Mouse (Mus musculus): ENCODE results near the gene Ppil1. TPM values are rescaled to one million over a fixed set of nuclear protein-coding genes. Genes with fewer than 3 reads are reported as not detected.
"Not testable (repeated sequence)": the region's sequence is repeated elsewhere in the genome, so short reads cannot be mapped to it uniquely, and the experiment has no call there.

Ppil1 gene
- polyA plus RNA-seq, 1 experiment from 2014 or later: 232 TPM

- Histone ChIP-seq H3K4me1 (peaks cover 22% of the 10 kb centered on the region), H3K36me3 (no peaks in the 10 kb centered on the region), H3K27me3 (ENCODE audit: low read depth, poor library complexity, severe bottlenecking) (no peaks in the 10 kb centered on the region), H3K9me3 (replicated peaks) (no peaks in the 10 kb centered on the region), H3K27ac (replicated peaks) (no peak overlapping the region), H3K4me3 (peak overlapping the region; percentile 93; the same call in 1 of the 2 replicates)
- DNase-seq (ENCODE audit: low spot score): no peak
- WGBS: 94% methylated on average over 9 of the region's 9 CpGs
These were observed 6.2 kb upstream of the Ppil1 start for GRCm38 (mm10) chr17:29270148-29270698.

- H3K9me3 ChIP-seq (replicated peaks): no peaks in the 10 kb centered on the region
- no peaks in the 10 kb centered on the region for H3K36me3 ChIP-seq
- peak overlapping the region; percentile 94 for H3K27ac ChIP-seq (replicated peaks)
- peak overlapping the region; percentile 93 for H3K4me3 ChIP-seq
- H3K4me1 ChIP-seq: peaks cover 27% of the 10 kb centered on the region
- no peaks in the 10 kb centered on the region for H3K27me3 ChIP-seq (ENCODE audit: low read depth, poor library complexity, severe bottlenecking)
- DNase-seq (ENCODE audit: low spot score): no peak
- 29% methylated on average over 10 of the region's 10 CpGs for WGBS
These were observed 5.3 kb upstream of the Ppil1 start for GRCm38 (mm10) chr17:29269349-29269706.

GRCm38 (mm10) chr17:29268682-29269348 lies 4.8 kb upstream of the Ppil1 start, which contains the start of gene BC004004:
TSS of gene BC004004 (plus strand) at chr17:29268788.
- peaks cover 31% of the 10 kb centered on the region for H3K4me1 ChIP-seq
- WGBS: under 1% methylated on average over 62 of the region's 63 CpGs
- H3K27ac ChIP-seq (replicated peaks): peak within 1 kb of the TSS; percentile 94
- no peaks in the 10 kb centered on the region for H3K36me3 ChIP-seq
- peak; percentile 97 for DNase-seq (ENCODE audit: low spot score)
- no peaks in the 10 kb centered on the region for H3K9me3 ChIP-seq (replicated peaks)
- H3K4me3 ChIP-seq: peak within 1 kb of the TSS; percentile 93
- no peaks in the 10 kb centered on the region for H3K27me3 ChIP-seq (ENCODE audit: low read depth, poor library complexity, severe bottlenecking)

GRCm38 (mm10) chr17:29267931-29268681 lies 4.1 kb upstream of the Ppil1 start:
- H3K9me3 ChIP-seq (replicated peaks): no peaks in the 10 kb centered on the region
- H3K27ac ChIP-seq (replicated peaks): peak overlapping the region; percentile 94
- H3K36me3 ChIP-seq: no peaks in the 10 kb centered on the region
- peaks cover 32% of the 10 kb centered on the region for H3K4me1 ChIP-seq
- peak overlapping the region; percentile 93 for H3K4me3 ChIP-seq
- WGBS: 61% methylated on average over 6 of the region's 6 CpGs
- no peaks in the 10 kb centered on the region for H3K27me3 ChIP-seq (ENCODE audit: low read depth, poor library complexity, severe bottlenecking)
- no peak for DNase-seq (ENCODE audit: low spot score)

- not testable (repeated sequence) for H3K9me3 ChIP-seq (replicated peaks); H3K27me3 ChIP-seq (ENCODE audit: low read depth, poor library complexity, severe bottlenecking)
- WGBS: 87% methylated on average over 2 of the region's 2 CpGs
These were observed 3.1 kb upstream of the Ppil1 start for GRCm38 (mm10) chr17:29267040-29267439.

GRCm38 (mm10) chr17:29264760-29265159 lies 774 bp upstream of the Ppil1 start:
- no peak for DNase-seq (ENCODE audit: low spot score)
- peaks cover 22% of the 10 kb centered on the region for H3K36me3 ChIP-seq
- peak overlapping the region; percentile 99 for H3K27ac ChIP-seq (replicated peaks)
- peaks cover 55% of the 10 kb centered on the region for H3K4me1 ChIP-seq
- H3K9me3 ChIP-seq (replicated peaks): no peaks in the 10 kb centered on the region
- H3K4me3 ChIP-seq: peak overlapping the region; percentile 88
- WGBS: 91% methylated on average over 5 of the region's 5 CpGs
- H3K27me3 ChIP-seq (ENCODE audit: low read depth, poor library complexity, severe bottlenecking): no peaks in the 10 kb centered on the region

More at GRCm38 (mm10) chr17:29267040-29267439, 3.1 kb upstream of the Ppil1 start:
- H3K4me3 ChIP-seq; H3K27ac ChIP-seq (replicated peaks); DNase-seq (ENCODE audit: low spot score); H3K36me3 ChIP-seq: not testable (repeated sequence)
- peaks cover 43% of the 10 kb centered on the region for H3K4me1 ChIP-seq

- WGBS: 1% methylated on average over 14 of the region's 14 CpGs
- no peak for DNase-seq (ENCODE audit: low spot score)
- Histone ChIP-seq H3K9me3 (replicated peaks) (no peaks in the 10 kb centered on the region), H3K4me3 (peak overlapping the region; percentile 88), H3K4me1 (peaks cover 52% of the 10 kb centered on the region), H3K27me3 (ENCODE audit: low read depth, poor library complexity, severe bottlenecking) (no peaks in the 10 kb centered on the region), H3K27ac (replicated peaks) (peak overlapping the region; percentile 99), H3K36me3 (peaks cover 35% of the 10 kb centered on the region)
These were observed 569 bp downstream of the Ppil1 start for GRCm38 (mm10) chr17:29263417-29263816.

- H3K27me3 ChIP-seq (ENCODE audit: low read depth, poor library complexity, severe bottlenecking): no peaks in the 10 kb centered on the region
- 73% methylated on average over 2 of the region's 2 CpGs for WGBS
- H3K27ac ChIP-seq (replicated peaks): no peak overlapping the region; the same call in 1 of the 2 replicates
- H3K4me3 ChIP-seq: peak overlapping the region; percentile 88
- DNase-seq (ENCODE audit: low spot score): no peak
- H3K36me3 ChIP-seq: peaks cover 47% of the 10 kb centered on the region
- peaks cover 47% of the 10 kb centered on the region for H3K4me1 ChIP-seq
- no peaks in the 10 kb centered on the region for H3K9me3 ChIP-seq (replicated peaks)
These were observed 1.7 kb downstream of the Ppil1 start for GRCm38 (mm10) chr17:29262259-29262649.

GRCm38 (mm10) chr17:29261603-29262258 lies 2.3 kb downstream of the Ppil1 start:
- WGBS: 96% methylated on average over 22 of the region's 22 CpGs
- Histone ChIP-seq H3K27ac (replicated peaks) (no peak overlapping the region), H3K9me3 (replicated peaks) (no peaks in the 10 kb centered on the region), H3K36me3 (peaks cover 52% of the 10 kb centered on the region), H3K27me3 (ENCODE audit: low read depth, poor library complexity, severe bottlenecking) (no peaks in the 10 kb centered on the region), H3K4me3 (peak overlapping the region; percentile 88), H3K4me1 (peaks cover 47% of the 10 kb centered on the region)
- DNase-seq (ENCODE audit: low spot score): no peak

GRCm38 (mm10) chr17:29260501-29260900 lies 3.5 kb downstream of the Ppil1 start:
- no peak for DNase-seq (ENCODE audit: low spot score)
- peaks cover 52% of the 10 kb centered on the region for H3K4me1 ChIP-seq
- H3K27me3 ChIP-seq (ENCODE audit: low read depth, poor library complexity, severe bottlenecking): no peaks in the 10 kb centered on the region
- H3K9me3 ChIP-seq (replicated peaks): no peaks in the 10 kb centered on the region
- H3K4me3 ChIP-seq: peak overlapping the region; percentile 11; the same call in 1 of the 2 replicates
- H3K27ac ChIP-seq (replicated peaks): no peak overlapping the region
- H3K36me3 ChIP-seq: peaks cover 65% of the 10 kb centered on the region
- 89% methylated on average over 15 of the region's 15 CpGs for WGBS

GRCm38 (mm10) chr17:29259489-29259888 lies 4.5 kb downstream of the Ppil1 start:
- Histone ChIP-seq H3K4me3 (peak overlapping the region; percentile 20; the same call in 1 of the 2 replicates), H3K27ac (replicated peaks) (no peak overlapping the region), H3K27me3 (ENCODE audit: low read depth, poor library complexity, severe bottlenecking) (no peaks in the 10 kb centered on the region), H3K4me1 (peaks cover 48% of the 10 kb centered on the region), H3K9me3 (replicated peaks) (no peaks in the 10 kb centered on the region), H3K36me3 (peaks cover 75% of the 10 kb centered on the region)
- 4% methylated on average over 3 of the region's 3 CpGs for WGBS
- DNase-seq (ENCODE audit: low spot score): peak; percentile 83

- Histone ChIP-seq H3K27ac (replicated peaks) (no peak overlapping the region), H3K27me3 (ENCODE audit: low read depth, poor library complexity, severe bottlenecking) (no peaks in the 10 kb centered on the region), H3K4me3 (no peak overlapping the region), H3K9me3 (replicated peaks) (no peaks in the 10 kb centered on the region), H3K4me1 (peaks cover 43% of the 10 kb centered on the region), H3K36me3 (peaks cover 80% of the 10 kb centered on the region)
- DNase-seq (ENCODE audit: low spot score): no peak
- 95% methylated on average over 2 of the region's 2 CpGs for WGBS
These were observed 5.1 kb downstream of the Ppil1 start for GRCm38 (mm10) chr17:29258921-29259320.

All from midbrain, embryonic 10.5 days (tissue).